Comparison of ENCODE assay signal across 8 mouse cellular contexts in the genomic region with DNA sequence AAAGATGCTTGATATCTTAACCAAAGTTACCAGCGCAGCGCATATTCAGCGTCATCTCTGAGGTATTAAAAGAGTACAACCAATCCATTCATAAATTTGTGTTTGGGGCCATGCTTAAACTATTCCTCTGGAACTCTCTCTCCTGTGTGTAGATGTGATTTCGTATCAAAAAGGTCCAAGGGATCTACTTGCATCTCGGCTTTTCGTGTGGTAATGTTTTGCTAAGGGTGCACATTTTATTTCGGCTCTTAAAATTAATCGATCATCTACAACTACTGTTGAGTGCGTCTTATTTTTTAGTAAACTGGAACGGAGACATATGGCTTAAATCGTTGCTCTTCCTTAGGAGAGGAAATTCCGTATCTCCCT. TPM values are rescaled to one million over a fixed set of nuclear protein-coding genes. Genes with fewer than 3 reads are reported as not detected.
A peak's percentile ranks its signal among the peaks of the same experiment; 100 is the strongest.
DNase-seq lines count a peak whose midpoint lies in the region; ATAC-seq and TF ChIP-seq lines count a peak whose summit lies in the region.

No protein-coding gene starts in this region.

- 11% methylated on average over 12 of the region's 12 CpGs for WGBS in kidney, embryonic 14.5 days
- 6% methylated on average over 12 of the region's 12 CpGs for WGBS in kidney, adult 2 months
- 8% methylated on average over 12 of the region's 12 CpGs for WGBS in hindbrain, embryonic 16.5 days
- WGBS in midbrain, embryonic 16.5 days: 6% methylated on average over 12 of the region's 12 CpGs

- peak overlapping the region; percentile 79 for H3K4me3 ChIP-seq in kidney, embryonic 14.5 days (ENCODE audit: low read length)
- H3K4me3 ChIP-seq in kidney, adult 2 months (ENCODE audit: insufficient read depth, low read depth, low read length): no peak overlapping the region; the same call in 1 of the 2 replicates
- H3K4me3 ChIP-seq in hindbrain, embryonic 16.5 days (ENCODE audit: low read length): peak overlapping the region; percentile 86
- H3K4me3 ChIP-seq in midbrain, embryonic 16.5 days (ENCODE audit: low read depth, low read length): peak overlapping the region; percentile 84

- peaks cover 19% of the 10 kb centered on the region for H3K4me1 ChIP-seq in kidney, embryonic 14.5 days (ENCODE audit: control insufficient read depth, insufficient read depth, low read length)
- H3K4me1 ChIP-seq in kidney, adult 2 months (ENCODE audit: control insufficient read depth, insufficient read depth, low read length): peaks cover 4% of the 10 kb centered on the region
- peaks cover 6% of the 10 kb centered on the region for H3K4me1 ChIP-seq in hindbrain, embryonic 16.5 days (ENCODE audit: control insufficient read depth, insufficient read depth, low read depth, low read length)
- H3K4me1 ChIP-seq in midbrain, embryonic 16.5 days (ENCODE audit: control insufficient read depth, insufficient read depth, low read length): peaks cover 8% of the 10 kb centered on the region

- no peak for TF ChIP-seq CTCF in kidney, adult 2 months (conservative IDR thresholded peaks at IDR 0.05; ENCODE audit: insufficient read depth, insufficient read length, low read depth, low read length)

- TF ChIP-seq POLR2A in kidney, adult 2 months (IDR thresholded peaks at IDR 0.05; ENCODE audit: low read depth, low read length): no peak

- no peak overlapping the region for H3K27ac ChIP-seq in kidney, embryonic 14.5 days (ENCODE audit: low read depth, low read length)
- H3K27ac ChIP-seq in kidney, adult 2 months (ENCODE audit: insufficient read depth, low read depth, low read length): no peak overlapping the region
- H3K27ac ChIP-seq in hindbrain, embryonic 16.5 days (ENCODE audit: low read depth, low read length): no peak overlapping the region
- no peak overlapping the region for H3K27ac ChIP-seq in midbrain, embryonic 16.5 days (ENCODE audit: low read length)

- peak overlapping the region; percentile 70; the same call in 1 of the 2 replicates for H3K9ac ChIP-seq in kidney, embryonic 14.5 days (ENCODE audit: low read depth, low read length)
- H3K9ac ChIP-seq in hindbrain, embryonic 16.5 days (ENCODE audit: low read depth, low read length): no peak overlapping the region
- peak overlapping the region; percentile 66; the same call in 1 of the 2 replicates for H3K9ac ChIP-seq in midbrain, embryonic 16.5 days (ENCODE audit: low read depth, low read length)

- H3K36me3 ChIP-seq in kidney, embryonic 14.5 days (ENCODE audit: control insufficient read depth, insufficient read depth, low read length): no peaks in the 10 kb centered on the region
- H3K36me3 ChIP-seq in kidney, adult 2 months (ENCODE audit: control insufficient read depth, insufficient read depth, low read length): no peaks in the 10 kb centered on the region
- no peaks in the 10 kb centered on the region for H3K36me3 ChIP-seq in hindbrain, embryonic 16.5 days (ENCODE audit: control insufficient read depth, insufficient read depth, low read length)
- H3K36me3 ChIP-seq in midbrain, embryonic 16.5 days (ENCODE audit: control insufficient read depth, insufficient read depth, low read length): no peaks in the 10 kb centered on the region

- no peaks in the 10 kb centered on the region for H3K27me3 ChIP-seq in kidney, embryonic 14.5 days (ENCODE audit: control insufficient read depth, insufficient read depth, low read length)
- H3K27me3 ChIP-seq in kidney, adult 2 months (replicated peaks; ENCODE audit: control insufficient read depth, insufficient read depth, low read length): no peaks in the 10 kb centered on the region
- no peaks in the 10 kb centered on the region for H3K27me3 ChIP-seq in hindbrain, embryonic 16.5 days (replicated peaks; ENCODE audit: control insufficient read depth, insufficient read depth, low read length)
- no peaks in the 10 kb centered on the region for H3K27me3 ChIP-seq in midbrain, embryonic 16.5 days (ENCODE audit: control insufficient read depth, insufficient read depth, low read depth, low read length)

- no peaks in the 10 kb centered on the region for H3K9me3 ChIP-seq in kidney, embryonic 14.5 days (ENCODE audit: control insufficient read depth, low read length)
- H3K9me3 ChIP-seq in hindbrain, embryonic 16.5 days (ENCODE audit: control insufficient read depth, low read length): no peaks in the 10 kb centered on the region
- H3K9me3 ChIP-seq in midbrain, embryonic 16.5 days (replicated peaks; ENCODE audit: control insufficient read depth, low read length, poor library complexity, severe bottlenecking): no peaks in the 10 kb centered on the region

- DNase-seq in kidney, adult 2 months: no peak
- peak; percentile 15 for DNase-seq in c-Kit-negative CD71-positive TER-119-positive erythroid progenitor cells, embryonic 14.5 days (ENCODE audit: low read depth, low spot score)
- no peak for DNase-seq in frontal cortex, postnatal 25 days (ENCODE audit: low spot score in 2 of 2)
- DNase-seq in layer of hippocampus, adult 9-11 months: no peak
- no peak for DNase-seq in c-Kit-positive CD71-positive TER-119-positive erythroid progenitor cells, embryonic 14.5 days (ENCODE audit: low spot score)

- H3K4me2 ChIP-seq in kidney, embryonic 14.5 days (replicated peaks; ENCODE audit: low read depth, low read length): peak overlapping the region; percentile 86
- H3K4me2 ChIP-seq in hindbrain, embryonic 16.5 days (ENCODE audit: low read length): peak overlapping the region; percentile 99
- peak overlapping the region; percentile 90 for H3K4me2 ChIP-seq in midbrain, embryonic 16.5 days (ENCODE audit: low read length)

- no peak for ATAC-seq in kidney, embryonic 14.5 days (ENCODE audit: low FRiP score, low TSS enrichment)
- no peak for ATAC-seq in hindbrain, embryonic 16.5 days
- ATAC-seq in midbrain, embryonic 16.5 days: no peak

RNA-seq across cellular contexts. Expression of a gene that starts 0.3 kb away (rescaled TPM):
- polyA plus RNA-seq in kidney, embryonic 14.5 days (2014; fragmentation: Nextera tagmentation; extraction: Ambion mirVana): 6.0 and 6.2 TPM in 2 replicates
- polyA plus RNA-seq in kidney, adult 2 months (2012; rRNA removed): 0.10 and 0.27 TPM in 2 replicates
- polyA plus RNA-seq in hindbrain, embryonic 16.5 days (2015; fragmentation: Nextera tagmentation; extraction: Ambion mirVana): 0.70 and 0.74 TPM in 2 replicates
- polyA plus RNA-seq in midbrain, embryonic 16.5 days (2015; fragmentation: Nextera tagmentation; extraction: Ambion mirVana): 0.31 and 0.39 TPM in 2 replicates

RNA-seq across cellular contexts. Expression of a gene that starts 21.8 kb away (rescaled TPM):
- polyA plus RNA-seq in kidney, embryonic 14.5 days (2014; fragmentation: Nextera tagmentation; extraction: Ambion mirVana): not detected in 2 replicates
- polyA plus RNA-seq in kidney, adult 2 months (2012; rRNA removed): not detected in 2 replicates
- not detected in 2 replicates for polyA plus RNA-seq in hindbrain, embryonic 16.5 days (2015; fragmentation: Nextera tagmentation; extraction: Ambion mirVana)
- not detected in 2 replicates for polyA plus RNA-seq in midbrain, embryonic 16.5 days (2015; fragmentation: Nextera tagmentation; extraction: Ambion mirVana)

RNA-seq across cellular contexts. Expression of a gene that starts 28.9 kb away (rescaled TPM):
- not detected in 2 replicates for polyA plus RNA-seq in kidney, embryonic 14.5 days (2014; fragmentation: Nextera tagmentation; extraction: Ambion mirVana)
- 1.8 and 4.0 TPM in 2 replicates for polyA plus RNA-seq in kidney, adult 2 months (2012; rRNA removed)
- polyA plus RNA-seq in hindbrain, embryonic 16.5 days (2015; fragmentation: Nextera tagmentation; extraction: Ambion mirVana): 0.51 TPM in 1 of 2 replicates, not detected in the other
- polyA plus RNA-seq in midbrain, embryonic 16.5 days (2015; fragmentation: Nextera tagmentation; extraction: Ambion mirVana): 0.46 and 0.70 TPM in 2 replicates

RNA-seq across cellular contexts. Expression of a gene that starts 38.6 kb away (rescaled TPM):
- not detected in 2 replicates for polyA plus RNA-seq in kidney, embryonic 14.5 days (2014; fragmentation: Nextera tagmentation; extraction: Ambion mirVana)
- 1.8 and 5.4 TPM in 2 replicates for polyA plus RNA-seq in kidney, adult 2 months (2012; rRNA removed)
- not detected in 2 replicates for polyA plus RNA-seq in hindbrain, embryonic 16.5 days (2015; fragmentation: Nextera tagmentation; extraction: Ambion mirVana)
- polyA plus RNA-seq in midbrain, embryonic 16.5 days (2015; fragmentation: Nextera tagmentation; extraction: Ambion mirVana): not detected in 2 replicates

RNA-seq across cellular contexts. Expression of a gene that starts 43.8 kb away (rescaled TPM):
- not detected in 2 replicates for polyA plus RNA-seq in kidney, embryonic 14.5 days (2014; fragmentation: Nextera tagmentation; extraction: Ambion mirVana)
- not detected in 2 replicates for polyA plus RNA-seq in kidney, adult 2 months (2012; rRNA removed)
- not detected in 2 replicates for polyA plus RNA-seq in hindbrain, embryonic 16.5 days (2015; fragmentation: Nextera tagmentation; extraction: Ambion mirVana)
- not detected in 2 replicates for polyA plus RNA-seq in midbrain, embryonic 16.5 days (2015; fragmentation: Nextera tagmentation; extraction: Ambion mirVana)
